Mouse (Mus musculus) small intestine, adult 10 weeks (tissue): ENCODE results near the gene Sema4a. TPM values are rescaled to one million over a fixed set of nuclear protein-coding genes. Genes with fewer than 3 reads are reported as not detected.

Experiments
- polyA plus RNA-seq: library from polyadenylated mRNA; stranded (reverse); fragments of 350-450 nt; fragmentation: Illumina TruSeq; extraction: RNeasy Lipid Tissue Mini Kit (QIAGEN cat#74804); gene quantifications from one replicate; pipeline ENCODE4 v1.2.3, GENCODE M21; 2014; ENCODE audit warnings: low replicate concordance

The Sema4a gene
- polyA plus RNA-seq = 95.3 TPM

GRCm38 (mm10) chr3:88460983-88461696 is at the start of gene Sema4a:
Sema4a (minus strand) TSS chr3:88461182.

GRCm38 (mm10) chr3:88509692-88510420 is 48.9 kb upstream of the Sema4a start, which contains the start of gene Lmna:
Lmna (minus strand) TSS chr3:88509956.

GRCm38 (mm10) chr3:88424605-88425329 is 36.2 kb downstream of the Sema4a start, which contains the start of gene Slc25a44:
Slc25a44 (minus strand) TSS chr3:88425139.

GRCm38 (mm10) chr3:88409741-88410644 is 51.0 kb downstream of the Sema4a start, which contains the start of gene Pmf1:
Pmf1 (minus strand) TSS chr3:88410331.

Other genes starting within 250 kb of the Sema4a start
- not detected for gene Rhbg, start 206.5 kb downstream of the Sema4a start, polyA plus RNA-seq
- gene Gm38392, start 174.0 kb downstream of the Sema4a start, polyA plus RNA-seq = not detected
- 2.2 TPM for gene Tsacc, start 164.2 kb downstream of the Sema4a start, polyA plus RNA-seq
- gene Cct3, start 164.1 kb downstream of the Sema4a start, polyA plus RNA-seq = 58.0 TPM
- 1.4 TPM for gene Glmp, start 136.2 kb downstream of the Sema4a start, polyA plus RNA-seq
- gene Tmem79, start 125.0 kb downstream of the Sema4a start, polyA plus RNA-seq = 1.3 TPM
- gene Smg5, start 124.9 kb downstream of the Sema4a start, polyA plus RNA-seq = 16.8 TPM
- not detected for gene Paqr6, start 96.6 kb downstream of the Sema4a start, polyA plus RNA-seq
- gene Bglap3, start 88.4 kb downstream of the Sema4a start, polyA plus RNA-seq = not detected
- not detected for gene Bglap2, start 82.5 kb downstream of the Sema4a start, polyA plus RNA-seq
- gene Bglap, start 76.7 kb downstream of the Sema4a start, polyA plus RNA-seq = not detected
- 3.2 TPM for gene Pmf1, start 50.9 kb downstream of the Sema4a start, polyA plus RNA-seq
- 17.2 TPM for gene Slc25a44, start 36.0 kb downstream of the Sema4a start, polyA plus RNA-seq
- 3.3 TPM for gene Lmna, start 48.8 kb upstream of the Sema4a start, polyA plus RNA-seq
- 0.37 TPM for gene Mex3a, start 71.2 kb upstream of the Sema4a start, polyA plus RNA-seq
- 4.3 TPM for gene Rab25, start 87.1 kb upstream of the Sema4a start, polyA plus RNA-seq
- gene Lamtor2, start 91.9 kb upstream of the Sema4a start, polyA plus RNA-seq = 2.2 TPM
- 12.7 TPM for gene Ubqln4, start 92.6 kb upstream of the Sema4a start, polyA plus RNA-seq
- gene Ssr2, start 114.7 kb upstream of the Sema4a start, polyA plus RNA-seq = 19.5 TPM
- 17.8 TPM for gene Arhgef2, start 144.8 kb upstream of the Sema4a start, polyA plus RNA-seq
- gene Rxfp4, start 192.0 kb upstream of the Sema4a start, polyA plus RNA-seq = not detected
- gene Khdc4, start 224.6 kb upstream of the Sema4a start, polyA plus RNA-seq = 73.0 TPM